Mouse (Mus musculus) layer of hippocampus, postnatal 14 days (tissue): ENCODE results near the gene Ror1. TPM values are rescaled to one million over a fixed set of nuclear protein-coding genes. Genes with fewer than 3 reads are reported as not detected.

Experiments
- DNase-seq, 2 experiments: peaks; one replicate each; pipeline ENCODE4 v3.0.0; 2021 to 2022; ENCODE audit warnings: low spot score in 2 of 2, mixed read lengths in 1 of 2
- total RNA-seq, 2 experiments: library from RNA; stranded (reverse); gene quantifications; 2 replicates each; pipeline ENCODE4 v1.2.3; 2021

The Ror1 gene
- total RNA-seq, 2 experiments from 2014 or later: 2.6 to 2.9 TPM

DNA sequence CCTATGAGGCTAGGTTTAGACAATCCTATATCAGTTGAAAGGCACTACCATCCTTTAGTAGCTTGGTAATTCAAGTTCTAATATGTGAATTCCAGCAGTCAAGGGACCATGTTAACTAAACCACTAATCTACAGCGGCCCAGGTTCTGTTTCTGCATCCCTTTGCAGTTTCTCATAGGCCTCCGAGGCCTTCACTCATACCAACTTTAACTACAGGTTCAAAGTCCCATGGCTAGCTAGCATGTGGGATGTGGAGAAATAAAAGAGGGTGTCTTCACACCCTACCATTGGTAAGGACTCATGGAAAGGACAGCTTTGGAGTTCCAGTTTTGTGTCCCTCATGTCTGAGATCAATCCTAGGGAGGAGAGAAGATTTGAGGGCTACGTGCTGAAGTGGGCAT lies 60.1 kb downstream of the Ror1 start:
- DNase-seq: no peak

DNA sequence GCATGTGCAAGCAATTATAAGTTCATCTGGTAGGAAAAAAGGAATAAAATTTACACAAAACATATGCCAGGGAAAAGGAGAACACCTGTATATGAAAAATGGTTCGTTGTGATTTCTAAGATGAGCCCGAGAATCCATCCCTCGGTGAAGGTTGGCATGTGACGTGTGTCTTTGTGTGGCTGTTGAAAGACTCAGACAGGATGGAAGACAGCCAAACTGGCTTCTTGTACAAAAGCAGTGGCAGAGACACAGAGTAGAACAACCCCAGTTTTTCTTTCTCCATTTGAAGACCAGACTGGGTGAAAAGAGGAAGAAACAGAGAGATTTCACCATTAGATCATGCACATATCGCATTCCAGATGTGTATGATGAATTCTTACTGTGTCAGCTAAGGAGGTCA lies 62.8 kb downstream of the Ror1 start:
- DNase-seq: peak in 1 of 2 experiments; percentile 27

DNA sequence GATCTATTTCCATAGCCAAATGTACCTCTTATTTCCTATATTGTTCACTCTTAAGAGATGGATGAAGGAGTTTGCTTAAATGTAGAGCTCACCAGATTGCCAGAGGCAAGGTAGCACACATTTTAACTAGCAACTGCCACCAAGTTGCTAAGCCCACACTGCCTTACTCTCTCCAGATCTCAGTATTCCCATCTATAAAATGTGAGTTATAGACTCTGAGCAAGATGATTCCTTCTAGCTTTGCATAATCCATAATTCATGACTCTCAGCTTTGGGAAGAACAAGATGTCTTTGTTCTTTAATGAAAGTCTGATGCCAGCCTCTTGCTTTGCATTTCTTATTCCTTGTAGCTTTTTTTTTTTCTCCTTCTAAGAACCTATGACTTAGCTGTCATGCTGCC lies 64.6 kb downstream of the Ror1 start:
- peak in 1 of 2 experiments; percentile 26 for DNase-seq

DNA sequence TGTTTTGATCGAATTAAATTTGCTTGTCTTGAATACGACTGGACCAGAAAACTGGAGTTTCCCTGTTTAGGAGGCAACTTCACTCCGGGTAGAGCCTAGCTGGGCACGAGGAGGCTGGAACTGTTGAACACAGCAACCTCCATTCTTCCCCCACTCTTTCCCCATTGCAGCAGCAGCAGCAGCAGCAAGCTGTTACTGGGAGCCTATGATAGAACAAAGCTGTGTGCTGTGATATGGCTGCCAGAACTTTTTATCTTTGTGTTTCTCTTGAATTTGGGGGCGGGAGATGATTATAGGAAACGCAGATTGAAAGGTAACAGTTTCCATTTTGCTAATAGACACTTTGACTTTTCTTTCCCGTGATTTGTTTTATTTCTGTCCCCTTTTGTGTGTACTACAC lies 70.2 kb downstream of the Ror1 start:
- peak in 1 of 2 experiments; percentile 29 for DNase-seq

DNA sequence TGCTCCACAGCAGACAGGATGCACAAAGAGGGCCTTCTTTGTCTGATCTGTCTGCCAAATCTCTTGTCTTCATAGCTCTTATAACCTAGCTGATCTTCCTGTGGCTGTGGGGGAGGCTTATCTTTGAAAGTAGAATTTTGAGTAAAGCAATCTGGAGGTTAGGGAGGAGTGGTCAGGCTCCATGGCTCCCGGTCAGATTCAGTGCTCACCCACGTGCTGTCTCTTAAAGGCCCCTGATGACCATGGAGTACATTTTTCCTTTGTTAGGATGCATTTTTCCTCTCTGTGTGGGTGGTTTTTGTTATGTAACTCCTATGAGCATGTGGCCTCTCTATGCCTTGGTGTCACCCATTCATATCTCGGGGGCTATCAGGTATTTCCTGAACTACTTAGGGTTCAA lies 71.3 kb downstream of the Ror1 start:
- no peak for DNase-seq

DNA sequence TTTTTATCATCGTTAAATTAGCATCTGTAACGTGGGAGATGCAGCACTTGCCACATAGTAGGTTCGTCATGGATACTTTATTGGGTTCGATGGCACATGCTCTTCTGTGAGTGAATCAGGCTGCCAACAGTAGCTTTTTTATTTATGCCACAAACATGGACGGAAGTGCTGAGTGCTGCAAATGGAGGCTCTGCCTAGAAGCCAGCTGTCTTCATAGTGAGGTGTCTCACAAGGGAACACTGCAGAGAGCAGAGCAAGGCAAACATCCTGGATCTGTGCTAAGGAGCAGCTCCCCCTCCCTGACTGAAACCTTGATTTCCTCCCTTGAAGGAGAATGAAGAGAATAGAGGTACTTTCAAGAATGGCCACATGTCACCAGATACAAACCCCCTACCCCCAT lies 74.1 kb downstream of the Ror1 start:
- DNase-seq: no peak

DNA sequence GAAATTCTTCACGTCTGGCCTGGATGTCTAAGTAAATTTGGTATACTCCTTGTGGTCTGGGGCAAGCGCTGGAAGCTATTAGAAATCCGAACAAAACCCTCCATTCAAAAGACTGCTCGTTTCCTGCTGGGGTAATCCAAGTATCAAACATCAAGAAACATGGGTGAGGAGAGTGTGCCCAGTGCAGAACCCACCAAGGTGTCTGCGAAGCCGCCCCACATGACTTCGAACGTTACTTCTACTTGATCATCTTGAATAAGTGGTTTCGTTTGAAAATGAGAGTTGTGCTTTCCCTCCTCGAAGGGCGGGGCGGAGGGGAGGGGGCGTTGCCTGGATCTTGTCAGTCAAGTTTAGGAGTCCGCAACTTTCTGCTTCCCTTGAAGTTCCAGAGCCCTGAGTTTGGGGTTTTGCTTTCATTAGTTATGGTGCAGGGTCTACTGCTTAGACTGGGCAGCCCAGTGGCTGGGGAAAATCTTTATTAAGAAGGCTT lies 74.6 kb downstream of the Ror1 start:
- no peak for DNase-seq

DNA sequence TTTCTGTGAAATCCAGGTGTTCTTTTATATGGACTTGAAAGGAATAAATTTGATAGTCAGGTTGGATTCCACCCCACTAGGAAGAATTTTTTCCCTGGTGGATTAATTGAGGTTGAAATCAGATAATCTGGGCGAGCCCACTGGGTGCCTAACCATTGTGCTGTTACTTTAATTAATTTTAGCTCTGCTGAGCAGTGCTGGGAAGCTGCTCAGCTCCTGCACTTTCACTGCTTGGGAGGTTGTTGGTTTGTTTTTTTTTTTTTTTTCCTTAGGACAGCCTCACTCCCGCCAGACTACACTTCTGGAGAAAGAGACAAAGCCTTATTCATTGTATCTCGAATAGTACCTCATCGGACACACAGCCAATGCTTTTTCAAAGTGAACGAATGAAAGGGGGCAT lies 75.2 kb downstream of the Ror1 start:
- no peak for DNase-seq

DNA sequence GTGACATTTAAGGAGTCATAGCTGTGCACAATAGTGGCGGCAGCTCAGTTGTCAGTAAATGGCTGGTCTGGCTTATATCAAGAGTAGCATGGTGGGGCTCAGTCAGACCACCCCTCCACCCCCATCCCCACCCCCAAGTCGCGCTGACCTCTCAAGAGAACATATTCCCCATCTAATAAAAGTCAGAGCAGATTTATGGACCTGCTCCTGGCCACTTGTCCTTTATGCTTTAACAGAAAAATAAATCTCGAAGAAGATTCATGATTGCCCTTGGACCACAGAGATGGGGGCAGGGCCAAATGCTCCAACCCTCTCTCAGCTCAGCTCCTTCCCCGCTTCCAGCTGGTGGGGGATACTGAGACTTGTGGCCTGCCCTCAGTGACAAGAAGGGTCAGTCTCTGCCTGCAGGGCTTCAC lies 75.9 kb downstream of the Ror1 start:
- no peak for DNase-seq

DNA sequence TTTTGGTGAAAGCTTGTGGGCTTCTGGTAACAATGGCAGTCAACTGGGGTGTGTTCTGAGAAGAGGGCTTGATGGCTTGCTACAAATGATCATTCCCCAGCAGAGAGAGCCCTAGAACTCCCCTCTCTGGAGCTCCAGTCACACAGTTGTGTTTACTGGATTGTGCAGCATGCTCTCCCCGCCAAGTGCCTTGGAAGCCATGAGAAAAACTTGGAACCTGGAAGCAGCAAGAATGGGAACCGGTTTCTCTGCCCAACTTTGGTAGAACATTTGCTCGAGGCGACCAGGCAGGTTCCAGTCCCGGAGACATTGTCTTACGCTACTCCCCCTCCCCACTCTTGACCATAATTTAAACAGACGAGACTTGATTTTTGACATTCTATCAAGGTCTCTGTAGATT lies 80.0 kb downstream of the Ror1 start:
- DNase-seq: no peak

DNA sequence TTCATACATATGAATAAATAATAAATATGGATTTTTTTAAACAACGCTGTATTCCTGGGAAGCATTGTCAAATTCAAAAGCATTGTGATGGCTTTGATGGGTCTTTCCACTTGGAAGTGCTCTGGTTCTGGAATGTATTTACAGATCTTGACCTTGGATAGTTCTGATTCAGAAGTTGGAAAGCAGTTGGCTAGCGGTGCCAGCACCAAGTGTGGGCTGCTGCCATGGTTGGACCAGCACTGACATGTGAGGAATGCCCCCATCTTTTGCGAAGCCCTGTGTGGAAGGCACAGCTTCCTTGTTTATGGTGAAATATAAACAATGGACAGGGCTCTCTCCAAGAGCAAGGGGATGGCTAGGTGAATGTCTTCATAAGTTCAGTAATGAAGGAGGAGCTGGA lies 82.7 kb downstream of the Ror1 start:
- no peak for DNase-seq

DNA sequence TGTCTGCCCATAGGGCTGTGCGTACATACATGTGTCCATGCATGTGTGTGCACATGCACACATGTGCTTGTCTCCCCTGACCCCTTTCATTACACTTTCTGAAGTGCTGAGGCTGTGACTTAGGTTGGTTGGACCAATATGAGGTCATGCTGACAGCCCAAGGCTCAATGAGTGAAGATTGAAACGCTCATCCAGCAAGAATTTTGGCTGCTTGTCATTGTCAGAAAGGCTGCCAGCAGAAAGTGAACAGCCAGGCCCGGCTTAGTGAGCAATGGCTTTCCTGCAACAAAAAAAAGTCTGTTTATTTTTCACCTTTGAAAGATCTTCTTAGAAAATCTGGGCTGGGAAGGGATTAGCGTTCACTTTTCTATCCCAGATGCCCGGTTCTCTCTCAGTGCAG lies 86.1 kb downstream of the Ror1 start:
- DNase-seq: no peak

DNA sequence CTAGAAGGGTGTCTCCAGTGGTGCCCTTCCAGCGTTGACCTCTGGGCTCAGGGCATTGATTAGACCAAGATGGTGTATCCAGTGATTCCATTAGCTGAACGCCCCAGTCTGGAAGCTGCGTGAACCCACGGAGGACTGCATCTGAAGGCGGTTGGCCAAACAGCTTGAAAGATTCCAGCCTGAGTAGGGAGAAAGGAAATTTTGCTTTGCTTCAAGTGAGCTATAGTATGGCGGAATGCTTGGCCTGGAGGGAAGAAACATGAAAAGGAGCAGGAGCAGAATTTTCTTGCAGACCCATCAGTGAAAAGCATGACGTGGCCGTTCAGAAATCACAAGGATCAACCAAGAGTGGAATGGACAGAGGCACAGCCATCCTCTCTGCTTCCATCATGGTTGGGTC lies 91.2 kb downstream of the Ror1 start:
- DNase-seq: no peak

DNA sequence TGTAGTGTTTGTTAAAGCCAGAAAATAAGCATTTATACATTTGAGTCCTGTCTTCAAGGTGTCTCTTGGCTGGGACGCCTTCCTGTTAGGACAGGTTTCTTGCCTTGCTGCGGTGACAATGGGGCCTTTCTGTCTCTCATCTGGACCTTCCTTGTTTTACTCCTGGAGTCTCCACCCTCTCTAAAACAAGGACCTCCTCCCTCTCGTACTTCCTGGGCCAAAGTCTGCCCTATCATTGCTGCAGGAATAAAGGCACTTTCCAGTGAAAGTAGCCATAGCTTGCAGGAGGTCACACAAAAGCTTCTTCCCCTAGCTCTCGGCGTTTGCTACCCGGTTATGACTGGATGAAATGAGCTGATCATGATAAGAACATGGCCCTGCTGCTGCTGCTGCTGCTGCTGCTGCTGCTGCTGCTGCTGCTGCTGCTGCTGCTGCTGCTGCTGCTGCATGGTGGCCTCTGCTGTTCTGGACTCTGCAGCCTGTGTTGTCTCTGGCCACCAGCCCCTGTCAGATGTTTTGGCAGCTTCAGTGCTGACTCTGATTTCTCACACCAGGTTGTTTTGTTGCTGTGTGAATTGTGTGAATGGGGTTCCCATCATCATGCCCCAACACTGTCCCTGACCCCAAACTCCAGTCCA lies 92.1 kb downstream of the Ror1 start:
- DNase-seq: no peak

DNA sequence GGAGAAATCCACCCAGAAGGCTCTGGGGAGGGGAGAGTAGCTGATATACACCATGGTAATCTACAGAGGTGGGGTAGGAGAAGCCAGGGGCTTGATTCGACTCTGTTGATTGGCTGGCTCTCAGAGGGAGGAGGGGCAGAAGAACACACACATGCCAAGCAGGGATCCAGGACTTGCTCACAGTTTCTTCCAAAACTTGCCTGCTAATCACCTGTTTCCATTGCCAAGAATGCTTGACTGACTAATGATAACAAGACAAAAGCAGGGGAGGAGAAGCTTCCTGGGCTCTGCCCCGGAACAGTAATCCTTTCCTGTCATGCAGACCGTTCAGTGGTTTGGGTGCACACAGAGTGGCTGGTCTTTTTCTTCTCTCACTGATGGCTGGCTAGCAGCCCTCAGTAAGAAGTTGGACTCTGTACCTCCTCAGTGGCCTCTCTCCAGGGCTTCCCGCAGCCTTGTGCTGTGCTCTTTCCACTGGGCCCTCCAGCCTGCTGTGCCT lies 92.7 kb downstream of the Ror1 start:
- DNase-seq: no peak

DNA sequence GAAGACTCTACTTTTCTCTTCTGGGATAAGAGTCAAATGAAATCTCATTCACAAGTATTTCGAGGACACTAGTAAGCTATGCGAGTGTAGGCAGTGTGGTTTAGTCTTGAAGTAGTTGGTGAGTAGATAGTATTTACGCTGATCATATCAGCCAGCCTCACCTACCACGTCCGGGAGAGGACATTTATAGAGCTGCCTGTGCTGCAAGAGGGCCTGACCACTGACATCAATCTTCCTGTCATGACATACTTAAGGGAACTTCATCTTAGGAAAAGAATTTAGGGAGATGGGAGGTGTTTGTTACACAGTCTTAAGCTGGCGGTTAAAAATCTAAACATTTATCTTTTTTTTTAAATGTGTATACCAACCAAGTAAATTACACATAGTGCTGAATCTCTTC lies 95.9 kb downstream of the Ror1 start:
- DNase-seq: no peak

DNA sequence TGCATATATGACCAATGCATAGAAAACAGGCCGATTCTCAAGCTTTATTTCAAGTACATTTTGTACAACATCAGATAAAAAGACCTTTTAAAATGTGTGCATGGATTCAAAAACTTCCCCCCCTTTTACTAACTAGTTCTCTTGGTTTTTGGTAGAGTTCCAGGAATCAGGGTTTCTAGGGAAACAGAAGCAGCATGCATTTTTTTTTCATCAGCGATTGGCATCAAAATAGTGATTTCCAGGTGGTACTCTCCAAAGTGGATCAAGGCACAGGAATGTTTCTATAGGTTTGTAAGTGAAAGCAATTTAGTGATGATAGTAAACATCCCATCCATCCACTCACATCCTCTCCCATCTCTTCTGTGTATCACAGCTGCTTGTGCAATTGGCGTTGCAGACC lies 98.5 kb downstream of the Ror1 start:
- DNase-seq: peak in 1 of 2 experiments; percentile 65

DNA sequence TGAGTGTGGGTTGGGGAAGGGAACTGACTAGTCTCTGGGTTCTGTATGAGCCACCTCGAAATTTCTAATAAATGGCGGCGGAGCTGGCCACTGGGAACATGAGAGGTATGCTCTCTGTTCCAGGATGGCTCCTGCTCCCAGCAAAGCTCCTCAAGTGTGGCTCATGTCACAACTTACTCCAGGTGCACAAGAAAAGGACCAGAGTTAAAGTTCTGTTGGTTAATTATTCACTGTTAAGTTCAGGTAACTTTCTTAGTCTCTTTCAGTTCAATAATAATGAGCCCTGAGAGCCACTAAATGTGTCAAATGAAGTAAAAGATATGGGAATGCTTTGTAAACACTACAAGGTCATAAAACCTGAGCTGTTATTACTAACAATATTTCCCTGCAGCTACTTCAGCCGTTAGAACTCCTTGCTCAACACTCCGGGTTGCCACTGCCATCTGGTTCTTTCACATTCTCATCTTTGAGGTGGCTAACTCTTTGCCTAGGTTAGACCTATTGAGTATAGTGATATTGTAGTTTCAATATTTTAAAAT lies 100.7 kb downstream of the Ror1 start:
- no peak for DNase-seq

DNA sequence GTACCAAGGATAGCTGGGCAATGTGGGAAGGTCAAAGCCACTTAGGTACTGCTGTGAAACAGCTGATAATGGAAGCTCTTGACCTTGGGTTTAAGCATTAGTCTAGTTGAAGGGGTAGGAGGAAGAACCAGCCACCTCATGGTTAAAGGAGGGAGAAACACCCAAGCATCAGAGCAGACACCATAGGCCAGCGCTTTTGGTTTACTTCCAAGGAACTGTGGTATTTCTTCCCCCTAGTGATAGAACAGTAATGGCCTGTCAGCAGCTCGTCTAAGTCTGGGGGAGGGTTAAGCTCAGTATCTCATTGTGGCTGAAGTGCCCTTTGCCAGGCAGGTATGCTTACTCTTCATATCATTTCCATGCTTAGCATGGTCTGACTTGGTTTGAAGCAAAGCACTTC lies 102.7 kb downstream of the Ror1 start:
- DNase-seq: no peak

DNA sequence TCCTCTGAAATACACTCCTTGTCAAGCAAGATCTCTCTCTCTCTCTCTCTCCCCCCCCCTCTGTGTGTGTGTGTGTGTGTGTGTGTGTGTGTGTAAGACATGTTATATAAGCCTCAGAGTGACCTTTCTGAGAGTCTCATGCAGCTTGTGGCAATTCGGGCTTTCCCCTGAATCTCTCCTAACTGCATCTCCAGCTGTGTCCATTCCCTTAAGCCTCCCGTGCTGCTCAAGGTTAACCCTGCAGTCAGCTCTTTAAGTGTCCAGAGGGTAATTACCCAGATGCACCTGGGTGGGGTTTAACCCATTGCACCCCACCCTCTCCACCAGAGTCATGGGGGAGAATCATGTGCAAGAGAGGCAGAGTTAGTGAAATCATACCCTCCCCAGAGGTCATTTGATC lies 105.7 kb downstream of the Ror1 start:
- DNase-seq: no peak

DNA sequence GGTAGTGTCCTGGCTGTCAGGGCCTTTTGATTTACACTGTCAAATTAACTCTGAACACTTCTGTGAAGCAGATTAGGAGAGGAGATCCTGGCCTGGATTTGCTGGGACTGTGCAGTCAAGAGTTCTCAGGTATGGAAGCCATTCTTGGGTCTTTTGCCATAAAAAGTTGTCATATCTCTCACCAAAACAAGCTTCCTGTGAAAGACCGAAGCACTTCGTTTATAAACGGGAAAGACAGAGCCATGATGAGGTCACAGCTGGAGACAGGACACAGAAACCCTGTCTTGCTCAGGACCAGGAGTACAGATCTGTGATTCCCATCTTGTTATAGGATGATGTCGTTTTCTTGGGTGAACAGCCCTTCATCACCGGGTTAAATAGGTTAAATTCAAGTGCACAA lies 107.5 kb downstream of the Ror1 start:
- DNase-seq: no peak

DNA sequence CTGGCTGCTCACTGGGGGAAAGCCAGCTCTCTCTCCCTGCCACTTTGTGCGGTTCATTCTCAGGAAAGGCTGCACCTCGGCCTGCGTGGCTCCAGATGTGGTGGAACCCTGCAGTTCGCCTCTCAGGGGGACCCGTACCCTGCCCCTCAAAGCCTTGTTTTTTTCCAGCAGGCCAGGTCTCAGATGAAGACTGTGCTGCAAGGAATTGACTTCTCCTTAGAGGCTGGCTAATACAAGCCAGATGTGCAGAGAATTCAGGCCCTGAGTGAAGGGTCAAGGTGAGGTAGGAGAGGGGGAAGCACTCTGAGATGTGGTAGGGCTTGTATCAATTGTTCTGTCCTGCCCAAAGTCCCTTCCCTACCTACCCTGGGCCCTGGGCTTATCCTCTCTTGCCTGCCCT lies 108.1 kb downstream of the Ror1 start:
- DNase-seq: no peak

DNA sequence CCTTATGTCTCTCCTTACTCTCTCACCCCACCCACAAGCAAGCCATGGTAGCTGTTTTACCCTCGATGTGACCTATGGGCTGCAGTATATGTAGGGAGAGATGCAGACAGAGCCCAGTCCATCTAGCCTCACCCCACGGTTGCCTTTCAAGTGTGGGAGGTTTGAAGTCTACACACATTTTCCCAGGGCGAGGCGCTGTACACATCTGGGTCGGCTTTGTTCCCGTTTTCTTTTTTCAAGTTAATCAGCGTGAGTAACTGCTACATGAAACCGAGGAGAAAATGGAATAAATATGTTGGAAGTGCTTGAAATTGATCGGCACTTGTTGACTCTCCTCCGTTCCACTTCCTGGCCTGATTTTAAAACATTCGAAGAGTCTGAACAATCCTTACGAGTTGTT lies 108.8 kb downstream of the Ror1 start:
- no peak for DNase-seq
